Mouse (Mus musculus): ENCODE results near the gene Dgkq. TPM values are rescaled to one million over a fixed set of nuclear protein-coding genes. Genes with fewer than 3 reads are reported as not detected.

Dgkq gene
- total and polyA plus RNA-seq, 3 experiments = 4.5 to 12.3 (median 7.9) TPM

DNA sequence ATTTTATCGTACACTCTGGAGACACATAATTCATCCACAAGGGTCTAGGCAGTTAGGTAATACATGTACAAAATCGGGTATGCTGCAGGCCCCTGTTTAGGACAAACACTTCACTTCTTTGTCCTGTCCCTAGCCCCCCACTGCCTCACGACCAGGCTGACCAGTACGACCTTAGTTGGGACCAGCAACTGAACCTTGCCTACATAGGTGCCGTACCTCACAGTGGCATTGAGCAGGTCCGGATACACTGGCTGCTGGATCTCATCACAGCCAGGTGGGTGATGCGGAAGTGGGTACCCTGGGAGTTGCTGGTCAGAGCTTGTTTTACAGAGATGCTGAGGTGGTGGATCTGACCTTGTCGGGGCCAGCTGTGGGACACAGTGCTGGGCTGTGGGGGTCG lies 514 bp upstream of the Dgkq start:
- Histone ChIP-seq H3K4me3 (ENCODE audit: low read depth, low read length) (peak overlapping the region; percentile 75), H3K27me3 (ENCODE audit: insufficient read depth, low read length) (no peaks in the 10 kb centered on the region), H3K36me3 (replicated peaks) (peaks cover 47% of the 10 kb centered on the region), H3K4me1 (ENCODE audit: insufficient read depth, low read depth, low read length) (peaks cover 75% of the 10 kb centered on the region), H3K9me3 (replicated peaks) (no peaks in the 10 kb centered on the region)
- DNase-seq (ENCODE audit: low spot score) = no peak
- ATAC-seq (ENCODE audit: extremely low read depth, insufficient number of reproducible peaks, low FRiP score, poor library complexity, severe bottlenecking) = no peak
- no peak for TF ChIP-seq TAL1 (conservative IDR thresholded peaks at IDR 0.05; ENCODE audit: low read depth, low read length)
- no peak for TF ChIP-seq POLR2AphosphoS5 (IDR thresholded peaks at IDR 0.05; ENCODE audit: insufficient replicate concordance, low read depth, low read length)
- TF ChIP-seq CTCF (IDR thresholded peaks at IDR 0.05; ENCODE audit: low read depth, low read length) = no peak
- TF ChIP-seq GATA2 (IDR thresholded peaks at IDR 0.05; ENCODE audit: borderline replicate concordance, low read depth, low read length) = no peak
- TF ChIP-seq GATA1 (IDR thresholded peaks at IDR 0.05; ENCODE audit: borderline replicate concordance, low read length) = no peak

DNA sequence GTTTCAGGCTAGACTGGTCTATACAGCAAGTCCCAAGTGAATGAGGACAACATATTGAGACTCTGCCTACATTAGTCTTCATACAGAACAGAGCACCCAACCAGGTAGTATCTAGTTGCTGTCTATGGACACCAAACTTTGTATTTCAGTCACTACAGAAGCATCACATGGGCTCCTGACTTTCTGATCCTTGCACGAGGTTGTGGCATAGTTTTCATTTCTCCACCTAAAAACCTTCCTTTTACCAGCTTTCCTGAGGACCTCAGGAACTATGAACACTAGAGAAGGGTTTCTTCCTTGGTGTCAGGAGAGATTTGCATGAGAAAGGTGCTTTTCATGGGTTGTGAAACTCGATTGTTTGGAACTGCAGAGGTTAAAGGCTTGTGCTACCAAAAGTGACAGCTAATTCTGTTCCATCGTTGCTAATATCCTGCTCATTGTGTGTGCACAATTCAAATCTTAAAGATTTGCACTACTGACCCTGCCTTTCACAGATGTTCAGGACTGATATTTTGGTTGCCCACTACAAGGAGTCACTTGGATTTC lies 1.0 kb downstream of the Dgkq start:
- Histone ChIP-seq H3K27me3 (ENCODE audit: insufficient read depth, low read length) (no peaks in the 10 kb centered on the region), H3K4me3 (ENCODE audit: low read depth, low read length) (peak overlapping the region; percentile 75), H3K36me3 (replicated peaks) (peaks cover 35% of the 10 kb centered on the region), H3K4me1 (ENCODE audit: insufficient read depth, low read depth, low read length) (peaks cover 68% of the 10 kb centered on the region), H3K9me3 (replicated peaks) (no peaks in the 10 kb centered on the region)
- TF ChIP-seq POLR2AphosphoS5 (IDR thresholded peaks at IDR 0.05; ENCODE audit: insufficient replicate concordance, low read depth, low read length) (no peak), CTCF (IDR thresholded peaks at IDR 0.05; ENCODE audit: low read depth, low read length) (no peak), GATA2 (IDR thresholded peaks at IDR 0.05; ENCODE audit: borderline replicate concordance, low read depth, low read length) (no peak), TAL1 (conservative IDR thresholded peaks at IDR 0.05; ENCODE audit: low read depth, low read length) (no peak), GATA1 (IDR thresholded peaks at IDR 0.05; ENCODE audit: borderline replicate concordance, low read length) (no peak)
- DNase-seq (ENCODE audit: low spot score) (no peak), ATAC-seq (ENCODE audit: extremely low read depth, insufficient number of reproducible peaks, low FRiP score, poor library complexity, severe bottlenecking) (no peak)

DNA sequence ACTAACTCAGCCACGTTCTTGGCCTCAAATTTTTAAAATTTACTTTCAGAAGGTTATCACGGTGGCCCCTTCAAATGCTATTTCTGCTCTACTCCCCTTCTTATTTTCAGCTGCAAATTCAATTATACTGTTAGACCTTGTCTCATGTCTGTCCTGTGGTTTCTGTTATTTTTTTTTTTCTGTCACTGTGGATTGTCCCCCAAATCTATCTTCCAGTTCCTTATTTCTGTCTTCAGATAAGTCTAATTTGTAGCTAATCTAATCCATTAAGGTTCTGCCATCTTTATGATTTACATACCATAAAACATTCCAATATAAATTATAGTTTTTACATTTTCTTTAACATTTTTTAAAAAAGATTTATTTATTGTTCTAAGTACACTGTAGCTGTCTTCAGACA lies 2.1 kb downstream of the Dgkq start:
- TF ChIP-seq CTCF (IDR thresholded peaks at IDR 0.05; ENCODE audit: low read depth, low read length) (no peak), GATA1 (IDR thresholded peaks at IDR 0.05; ENCODE audit: borderline replicate concordance, low read length) (no peak), TAL1 (conservative IDR thresholded peaks at IDR 0.05; ENCODE audit: low read depth, low read length) (no peak), GATA2 (IDR thresholded peaks at IDR 0.05; ENCODE audit: borderline replicate concordance, low read depth, low read length) (no peak), POLR2AphosphoS5 (IDR thresholded peaks at IDR 0.05; ENCODE audit: insufficient replicate concordance, low read depth, low read length) (no peak)
- H3K9me3 ChIP-seq (replicated peaks) = no peaks in the 10 kb centered on the region
- DNase-seq (ENCODE audit: low spot score) (no peak), ATAC-seq (ENCODE audit: extremely low read depth, insufficient number of reproducible peaks, low FRiP score, poor library complexity, severe bottlenecking) (no peak)
- no peaks in the 10 kb centered on the region for H3K27me3 ChIP-seq (ENCODE audit: insufficient read depth, low read length)
- H3K36me3 ChIP-seq (replicated peaks) = peaks cover 24% of the 10 kb centered on the region
- H3K4me1 ChIP-seq (ENCODE audit: insufficient read depth, low read depth, low read length) = peaks cover 57% of the 10 kb centered on the region
- H3K4me3 ChIP-seq (ENCODE audit: low read depth, low read length) = no peak overlapping the region

DNA sequence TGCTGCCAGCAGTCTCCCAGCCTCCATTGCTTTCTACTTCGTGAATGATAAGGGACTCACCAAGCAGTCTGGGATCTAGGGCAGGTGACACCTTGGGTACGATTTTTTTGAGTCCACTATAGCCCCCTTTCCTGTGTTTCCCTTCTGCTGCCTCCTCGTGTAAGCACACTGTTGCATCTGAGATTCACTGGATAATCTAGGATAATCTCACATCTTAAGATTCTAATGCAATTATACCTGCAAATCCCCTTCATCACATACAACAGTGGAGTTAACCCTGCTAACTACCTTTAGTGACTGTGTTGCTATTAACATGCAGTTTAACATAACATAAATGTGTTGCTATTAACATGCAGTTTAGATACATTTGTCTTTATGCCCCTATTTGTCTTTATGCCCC lies 4.4 kb downstream of the Dgkq start:
- TF ChIP-seq POLR2AphosphoS5 (IDR thresholded peaks at IDR 0.05; ENCODE audit: insufficient replicate concordance, low read depth, low read length) = no peak
- TF ChIP-seq GATA1 (IDR thresholded peaks at IDR 0.05; ENCODE audit: borderline replicate concordance, low read length) = no peak
- TF ChIP-seq GATA2 (IDR thresholded peaks at IDR 0.05; ENCODE audit: borderline replicate concordance, low read depth, low read length) = no peak
- TF ChIP-seq TAL1 (conservative IDR thresholded peaks at IDR 0.05; ENCODE audit: low read depth, low read length) = no peak
- TF ChIP-seq CTCF (IDR thresholded peaks at IDR 0.05; ENCODE audit: low read depth, low read length) = no peak
- H3K27me3 ChIP-seq (ENCODE audit: insufficient read depth, low read length) = no peaks in the 10 kb centered on the region
- DNase-seq (ENCODE audit: low spot score) = no peak
- no peak overlapping the region for H3K4me3 ChIP-seq (ENCODE audit: low read depth, low read length)
- peaks cover 43% of the 10 kb centered on the region for H3K4me1 ChIP-seq (ENCODE audit: insufficient read depth, low read depth, low read length)
- no peaks in the 10 kb centered on the region for H3K9me3 ChIP-seq (replicated peaks)
- no peak for ATAC-seq (ENCODE audit: extremely low read depth, insufficient number of reproducible peaks, low FRiP score, poor library complexity, severe bottlenecking)
- peaks cover 2% of the 10 kb centered on the region for H3K36me3 ChIP-seq (replicated peaks)

DNA sequence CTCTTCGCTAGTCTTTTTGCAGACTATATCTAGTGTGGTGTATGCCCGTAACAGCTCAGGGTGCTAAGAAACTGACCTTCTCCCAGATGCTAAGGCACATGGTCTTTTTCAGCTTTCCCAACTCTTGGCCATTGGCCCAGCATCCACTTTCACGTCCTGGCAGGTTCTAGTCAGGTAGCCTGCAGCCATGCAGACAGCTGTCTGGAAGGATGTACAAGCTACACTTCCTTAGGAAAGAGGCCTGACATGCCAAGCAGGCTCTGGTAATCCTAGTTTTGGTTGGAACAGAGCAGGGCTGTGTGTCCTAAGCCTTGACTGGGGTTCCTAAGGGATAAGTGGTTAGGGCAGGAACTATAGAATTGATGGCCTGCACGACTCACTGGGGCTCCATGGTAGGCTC lies 6.7 kb downstream of the Dgkq start:
- peaks cover 18% of the 10 kb centered on the region for H3K36me3 ChIP-seq (replicated peaks)
- ATAC-seq (ENCODE audit: extremely low read depth, insufficient number of reproducible peaks, low FRiP score, poor library complexity, severe bottlenecking) (no peak), DNase-seq (ENCODE audit: low spot score) (no peak)
- no peaks in the 10 kb centered on the region for H3K27me3 ChIP-seq (ENCODE audit: insufficient read depth, low read length)
- no peaks in the 10 kb centered on the region for H3K9me3 ChIP-seq (replicated peaks)
- no peak overlapping the region for H3K4me3 ChIP-seq (ENCODE audit: low read depth, low read length)
- no peak for TF ChIP-seq GATA2 (IDR thresholded peaks at IDR 0.05; ENCODE audit: borderline replicate concordance, low read depth, low read length)
- TF ChIP-seq CTCF (IDR thresholded peaks at IDR 0.05; ENCODE audit: low read depth, low read length) = no peak
- no peak for TF ChIP-seq TAL1 (conservative IDR thresholded peaks at IDR 0.05; ENCODE audit: low read depth, low read length)
- no peak for TF ChIP-seq POLR2AphosphoS5 (IDR thresholded peaks at IDR 0.05; ENCODE audit: insufficient replicate concordance, low read depth, low read length)
- TF ChIP-seq GATA1 (IDR thresholded peaks at IDR 0.05; ENCODE audit: borderline replicate concordance, low read length) = no peak
- peaks cover 41% of the 10 kb centered on the region for H3K4me1 ChIP-seq (ENCODE audit: insufficient read depth, low read depth, low read length)

DNA sequence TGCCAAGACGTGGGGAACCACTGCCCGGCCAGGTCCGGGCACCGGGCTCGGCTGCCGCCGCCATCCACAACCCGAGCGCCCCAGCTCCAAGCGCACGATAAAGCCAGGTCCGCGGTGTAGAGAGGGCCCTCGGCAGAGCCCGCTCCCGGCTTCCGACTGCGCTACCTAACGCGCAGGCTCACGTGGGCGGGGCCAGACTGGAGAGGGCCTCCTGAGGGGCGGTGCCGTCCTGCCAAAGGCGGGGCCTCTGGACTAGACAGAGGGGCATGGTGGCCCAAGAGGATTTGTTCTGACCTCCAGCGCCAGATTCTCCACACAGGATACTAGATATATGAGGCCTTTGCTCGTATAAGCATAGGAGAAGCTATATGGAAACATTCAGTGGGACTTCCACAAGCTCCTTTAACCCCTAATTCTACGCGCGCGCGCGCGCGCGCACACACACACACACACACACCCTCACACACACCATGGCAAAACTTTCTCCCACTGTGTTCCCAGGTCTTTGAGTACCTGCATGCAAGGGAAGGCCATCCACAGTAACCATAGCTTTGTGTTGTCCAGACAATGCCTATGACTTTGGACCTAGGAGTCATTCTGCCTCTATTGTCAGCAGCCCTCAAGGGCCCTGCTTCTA lies 8.7 kb downstream of the Dgkq start:
- H3K4me3 ChIP-seq (ENCODE audit: low read depth, low read length) = peak overlapping the region; percentile 96

More for the DNA sequence above, 8.7 kb downstream of the Dgkq start:
- Histone ChIP-seq H3K36me3 (replicated peaks) (peaks cover 38% of the 10 kb centered on the region), H3K27me3 (ENCODE audit: insufficient read depth, low read length) (no peaks in the 10 kb centered on the region), H3K9me3 (replicated peaks) (no peaks in the 10 kb centered on the region), H3K4me1 (ENCODE audit: insufficient read depth, low read depth, low read length) (peaks cover 45% of the 10 kb centered on the region)
- peak; percentile 93 for DNase-seq (ENCODE audit: low spot score)
- peak; percentile 96 for ATAC-seq (ENCODE audit: extremely low read depth, insufficient number of reproducible peaks, low FRiP score, poor library complexity, severe bottlenecking)
- TF ChIP-seq GATA2 (IDR thresholded peaks at IDR 0.05; ENCODE audit: borderline replicate concordance, low read depth, low read length) = no peak
- no peak for TF ChIP-seq POLR2AphosphoS5 (IDR thresholded peaks at IDR 0.05; ENCODE audit: insufficient replicate concordance, low read depth, low read length)
- no peak for TF ChIP-seq CTCF (IDR thresholded peaks at IDR 0.05; ENCODE audit: low read depth, low read length)
- no peak for TF ChIP-seq GATA1 (IDR thresholded peaks at IDR 0.05; ENCODE audit: borderline replicate concordance, low read length)
- no peak for TF ChIP-seq TAL1 (conservative IDR thresholded peaks at IDR 0.05; ENCODE audit: low read depth, low read length)
